Mouse (Mus musculus) E14TG2a.4 (cell line): ENCODE results near the gene Mmp13.

Source experiments
- H3K27me3 ChIP-seq: 2 replicates; pipeline ENCODE4 v1.6.1; 2014; ENCODE audit warnings: low read length, control low read depth; ENCODE audit not compliant: insufficient read depth
- H3K36me3 ChIP-seq: 2 replicates; pipeline ENCODE4 v1.6.1; 2014; ENCODE audit warnings: low read length, control low read depth; ENCODE audit not compliant: insufficient read depth
- H3K4me1 ChIP-seq: replicated peaks from 2 replicates; pipeline ENCODE4 v1.6.1; 2014; ENCODE audit warnings: low read depth, low read length, control low read depth
- H3K4me3 ChIP-seq: replicated peaks from 2 replicates; pipeline ENCODE4 v1.5.1; 2014; ENCODE audit warnings: mild to moderate bottlenecking, low read length
- H3K9me3 ChIP-seq: 2 replicates; pipeline ENCODE4 v1.6.1; 2014; ENCODE audit warnings: low read length, control low read depth
- CTCF ChIP-seq: conservative IDR thresholded peaks from 2 replicates; pipeline ENCODE4 v1.5.1; 2014; ENCODE audit warnings: low read length
- NANOG ChIP-seq: IDR thresholded peaks from 2 replicates; pipeline ENCODE4 v1.6.1; 2014; ENCODE audit warnings: borderline replicate concordance, low read length, mixed read lengths
- POU5F1 ChIP-seq: IDR thresholded peaks from 2 replicates; pipeline ENCODE4 v1.6.1; 2014; ENCODE audit warnings: low read length, borderline replicate concordance

The Mmp13 gene

DNA sequence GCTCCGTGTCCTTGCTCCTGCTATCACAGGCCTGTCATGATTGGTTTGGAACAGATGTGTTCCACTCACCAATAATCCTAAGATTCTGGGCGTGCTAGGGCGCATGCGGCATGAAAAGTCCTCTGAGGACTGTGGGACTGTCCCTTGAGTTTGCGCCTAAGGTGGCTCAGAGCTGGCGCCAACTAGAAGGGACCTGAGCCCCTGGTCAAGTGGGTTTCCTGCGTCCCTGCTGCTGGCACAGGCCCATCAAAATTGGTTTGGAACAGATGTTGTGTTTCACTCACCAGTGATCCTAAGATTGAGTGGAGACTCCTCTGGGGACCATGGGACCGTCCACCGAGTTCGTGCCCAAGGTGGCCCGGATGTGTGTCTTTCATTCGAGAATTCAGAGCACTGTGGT is 17.6 kb downstream of the Mmp13 start:
- TF ChIP-seq NANOG = no peak
- TF ChIP-seq POU5F1 = no peak
- TF ChIP-seq CTCF = no peak
- Histone ChIP-seq H3K36me3 (no peaks in the 10 kb centered on the region), H3K9me3 (no peaks in the 10 kb centered on the region), H3K4me1 (no peaks in the 10 kb centered on the region), H3K27me3 (no peaks in the 10 kb centered on the region), H3K4me3 (no peak overlapping the region)

- Histone ChIP-seq H3K9me3 (no peaks in the 10 kb centered on the region), H3K36me3 (no peaks in the 10 kb centered on the region), H3K4me1 (no peaks in the 10 kb centered on the region), H3K4me3 (no peak overlapping the region), H3K27me3 (no peaks in the 10 kb centered on the region)
- TF ChIP-seq CTCF (no peak), POU5F1 (no peak), NANOG (no peak)
Observed at GRCm38 (mm10) chr9:7292132-7292531, 19.8 kb downstream of the Mmp13 start.

DNA sequence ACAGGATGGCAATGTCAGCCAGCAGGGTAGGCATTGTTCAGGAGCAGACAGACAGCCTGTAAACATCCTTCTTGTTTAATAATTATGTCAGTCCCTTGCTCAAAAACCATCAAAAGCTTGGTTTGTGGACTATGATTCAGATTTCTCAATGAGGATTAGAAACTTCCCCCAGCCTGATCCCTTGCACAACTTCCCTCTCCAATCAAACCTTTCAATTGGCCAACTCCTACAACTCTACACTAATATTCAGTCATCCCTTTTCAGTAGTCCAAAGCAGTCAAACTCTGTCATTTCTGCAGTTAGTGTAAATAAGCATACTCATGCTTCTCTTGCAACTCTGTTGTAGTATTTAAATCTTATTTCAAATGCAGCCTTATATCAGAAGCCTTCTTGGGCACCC is 59.5 kb downstream of the Mmp13 start:
- Histone ChIP-seq H3K36me3 (no peaks in the 10 kb centered on the region), H3K27me3 (no peaks in the 10 kb centered on the region), H3K4me1 (no peaks in the 10 kb centered on the region), H3K4me3 (no peak overlapping the region), H3K9me3 (no peaks in the 10 kb centered on the region)
- TF ChIP-seq NANOG (no peak), POU5F1 (no peak), CTCF (no peak)
